Mouse (Mus musculus) frontal cortex, adult 2 months (tissue): ENCODE measurements at regions not wholly inside any gene's neighbourhood (a gene's known extent, or its start where the extent isn't known, plus 50 kb on each side); places are given as distances from the start of the nearest gene placed in this dataset.

Experiments used
- DNase-seq, 2 experiments: peaks; one replicate each; pipeline ENCODE4 v3.0.0; 2022; ENCODE audit warnings: low spot score in 1 of 2; ENCODE audit errors: extremely low spot score in 1 of 2

- DNase-seq: no peak
Measured at GRCm38 (mm10) chr11:113194144-113194827, 412.3 kb downstream of the Sox9 start.
